Mouse (Mus musculus): ENCODE measurements at regions not wholly inside any gene's neighbourhood (a gene's known extent, or its start where the extent isn't known, plus 50 kb on each side); places are given as distances from the start of the nearest gene placed in this dataset.

DNA sequence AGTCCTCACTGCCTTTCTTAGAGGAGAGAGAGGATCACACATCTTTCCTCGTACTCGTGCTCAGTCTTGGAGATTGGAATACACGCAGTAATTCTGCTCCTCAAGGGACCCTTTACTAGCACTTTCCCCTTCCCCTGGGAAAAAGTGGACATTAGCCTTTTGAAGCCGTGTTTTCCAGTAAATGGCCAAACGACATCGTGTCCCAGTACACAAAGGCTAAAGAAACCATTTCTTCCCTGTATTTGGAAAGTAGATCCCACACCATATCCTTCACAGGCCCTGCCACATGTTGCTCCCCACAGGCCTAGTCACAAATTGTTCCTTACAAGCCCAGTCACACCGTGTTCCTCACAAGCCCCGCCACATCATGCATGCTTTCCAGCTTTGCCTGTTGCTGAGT, 517.6 kb downstream of the Gm826 start:
- Histone ChIP-seq H3K27ac (ENCODE audit: low read depth) (no peak overlapping the region), H3K27me3 (ENCODE audit: insufficient read depth, low read length) (no peaks in the 10 kb centered on the region), H3K4me1 (ENCODE audit: insufficient read depth) (no peaks in the 10 kb centered on the region), H3K4me3 (ENCODE audit: low read depth, low read length) (no peak overlapping the region), H3K36me3 (ENCODE audit: insufficient read depth) (no peaks in the 10 kb centered on the region), H3K9me3 (ENCODE audit: low read depth, low read length) (no peaks in the 10 kb centered on the region), H3K9ac (no peak overlapping the region), H3K4me2 (no peak overlapping the region)
- no peak for ATAC-seq (ENCODE audit: insufficient read depth)
- WGBS = 88% methylated on average over 8 of the region's 8 CpGs
- TF ChIP-seq CTCF (IDR thresholded peaks at IDR 0.05; ENCODE audit: low read depth) = no peak
- DNase-seq = no peak

All from lung, embryonic 14.5 days (tissue).